ENCODE assay signal across 1 mouse cellular context in the genomic region with DNA sequence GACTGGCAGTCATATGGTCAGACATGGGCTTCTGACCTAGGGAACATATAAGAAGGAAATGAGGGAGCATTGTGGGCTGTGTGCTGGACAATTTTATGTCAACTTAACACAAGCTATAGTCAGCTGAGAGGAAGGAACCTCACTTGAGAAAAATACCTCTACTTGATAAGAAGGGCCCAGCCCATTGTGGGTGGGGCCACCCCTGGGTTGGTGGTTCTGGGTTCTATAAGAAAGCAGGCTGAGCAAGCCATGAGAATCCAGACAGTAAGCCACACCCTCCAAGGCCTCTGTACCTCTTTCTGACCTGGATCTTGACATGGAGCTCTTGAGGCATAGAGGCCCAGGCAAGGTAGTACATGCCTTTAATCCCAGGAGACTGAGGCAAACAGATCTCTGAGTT.
TF ChIP-seq lines count a peak whose summit lies in the region.

No protein-coding gene starts in this region.

TF ChIP-seq in MEL, 35 proteins besides CTCF, POLR2A, EP300 and RAD21 (continued from another document):
- TF ChIP-seq ETS1 (IDR thresholded peaks at IDR 0.05; ENCODE audit: low read depth, low read length): peak; percentile 88
- no peak for TF ChIP-seq CHD1 (IDR thresholded peaks at IDR 0.05; ENCODE audit: low read depth, low read length)
- TF ChIP-seq CHD2 (IDR thresholded peaks at IDR 0.05; ENCODE audit: low read length): no peak
- no peak; the same call in 1 of the 2 replicates for TF ChIP-seq BHLHE40 (IDR thresholded peaks at IDR 0.05; ENCODE audit: borderline replicate concordance, low read depth, low read length)
- no peak for TF ChIP-seq NRF1 (IDR thresholded peaks at IDR 0.05; ENCODE audit: insufficient read depth, low read depth, low read length, poor library complexity, severe bottlenecking)
- no peak for TF ChIP-seq KAT2A (conservative IDR thresholded peaks at IDR 0.05; ENCODE audit: low read depth, low read length)
- TF ChIP-seq TAL1 (IDR thresholded peaks at IDR 0.05; ENCODE audit: low read length): no peak
- TF ChIP-seq GATA1 (IDR thresholded peaks at IDR 0.05; ENCODE audit: low read depth, low read length): peak; percentile 69
- TF ChIP-seq ZMIZ1 (IDR thresholded peaks at IDR 0.05; ENCODE audit: low read depth, low read length): 0 out of 2 replicates have a peak, but pooled peaks have one; percentile 46
- TF ChIP-seq MYB (IDR thresholded peaks at IDR 0.05; ENCODE audit: low read depth, low read length): no peak
- no peak for TF ChIP-seq ZKSCAN1 (IDR thresholded peaks at IDR 0.05; ENCODE audit: low read depth, low read length)
- TF ChIP-seq POLR2AphosphoS2 (IDR thresholded peaks at IDR 0.05; ENCODE audit: low read length): no peak
- no peak for TF ChIP-seq ZNF384 (IDR thresholded peaks at IDR 0.05; ENCODE audit: low read depth, low read length)
- no peak for TF ChIP-seq UBTF (IDR thresholded peaks at IDR 0.05; ENCODE audit: borderline replicate concordance, insufficient read depth, low read depth, low read length)
- peak; percentile 27; the same call in 1 of the 2 replicates for TF ChIP-seq RCOR1 (IDR thresholded peaks at IDR 0.05; ENCODE audit: low read depth, low read length)
- peak; percentile 56; the same call in 1 of the 2 replicates for TF ChIP-seq MXI1 (IDR thresholded peaks at IDR 0.05; ENCODE audit: low read depth, low read length)
- TF ChIP-seq SMC3 (IDR thresholded peaks at IDR 0.05; ENCODE audit: low read depth, low read length): no peak
- TF ChIP-seq NELFE (IDR thresholded peaks at IDR 0.05; ENCODE audit: low read depth, low read length): peak; percentile 51
- no peak for TF ChIP-seq MAZ (IDR thresholded peaks at IDR 0.05; ENCODE audit: low read depth, low read length)
- TF ChIP-seq MEF2A (IDR thresholded peaks at IDR 0.05; ENCODE audit: extremely low read depth, insufficient replicate concordance, low read depth, low read length, poor library complexity, severe bottlenecking): no peak
- TF ChIP-seq MYC (IDR thresholded peaks at IDR 0.05; ENCODE audit: low read depth, low read length): no peak
- TF ChIP-seq USF1 (IDR thresholded peaks at IDR 0.05; ENCODE audit: low read depth, low read length): 0 out of 2 replicates have a peak, but pooled peaks have one; percentile 29
- peak; percentile 70 for TF ChIP-seq SIN3A (IDR thresholded peaks at IDR 0.05; ENCODE audit: low read length)
- no peak for TF ChIP-seq ZC3H11A (IDR thresholded peaks at IDR 0.05; ENCODE audit: low read depth, low read length)
- no peak for TF ChIP-seq JUND (IDR thresholded peaks at IDR 0.05; ENCODE audit: low read depth, low read length)
- TF ChIP-seq TBP (IDR thresholded peaks at IDR 0.05; ENCODE audit: low read depth, low read length): peak; percentile 75; the same call in 1 of the 2 replicates
- TF ChIP-seq E2F4 (IDR thresholded peaks at IDR 0.05; ENCODE audit: borderline replicate concordance, low read depth, low read length): no peak
- TF ChIP-seq HCFC1 (IDR thresholded peaks at IDR 0.05; ENCODE audit: low read depth, low read length): no peak
